Mouse (Mus musculus): ENCODE data around the gene Primpol. TPM values are rescaled to one million over a fixed set of nuclear protein-coding genes. Genes with fewer than 3 reads are reported as not detected.
"Not testable (repeated sequence)": the region's sequence is repeated elsewhere in the genome, so short reads cannot be mapped to it uniquely, and the experiment has no call there.

Primpol gene
- polyA plus RNA-seq, 1 experiment: 1.5 TPM

- Histone ChIP-seq H3K27ac (ENCODE audit: control insufficient read depth, insufficient read depth, low read depth, low read length) (no peak overlapping the region), H3K4me3 (ENCODE audit: control insufficient read depth, low read depth, low read length) (no peak overlapping the region)
These were observed 21.4 kb downstream of the Primpol start for GRCm38 (mm10) chr8:46595593-46595992.

GRCm38 (mm10) chr8:46593772-46594171 lies 23.2 kb downstream of the Primpol start:
- no peaks in the 10 kb centered on the region for H3K4me1 ChIP-seq (ENCODE audit: control insufficient read depth, insufficient read depth, low read length)
- no peak overlapping the region for H3K27ac ChIP-seq (ENCODE audit: control insufficient read depth, insufficient read depth, low read depth, low read length)
- no peak overlapping the region for H3K4me3 ChIP-seq (ENCODE audit: control insufficient read depth, low read depth, low read length)
- H3K27me3 ChIP-seq (ENCODE audit: control insufficient read depth, insufficient read depth, low read length): no peaks in the 10 kb centered on the region
- H3K36me3 ChIP-seq (ENCODE audit: control insufficient read depth, insufficient read depth, low read length): no peaks in the 10 kb centered on the region
- TF ChIP-seq CTCF (IDR thresholded peaks at IDR 0.05; ENCODE audit: control insufficient read depth, insufficient read depth, insufficient replicate concordance, low read depth, low read length) (no peak), POLR2A (IDR thresholded peaks at IDR 0.05; ENCODE audit: control insufficient read depth, low read depth, low read length) (no peak)

More at GRCm38 (mm10) chr8:46595593-46595992, 21.4 kb downstream of the Primpol start:
- H3K27me3 ChIP-seq (ENCODE audit: control insufficient read depth, insufficient read depth, low read length): no peaks in the 10 kb centered on the region
- no peaks in the 10 kb centered on the region for H3K4me1 ChIP-seq (ENCODE audit: control insufficient read depth, insufficient read depth, low read length)
- H3K36me3 ChIP-seq (ENCODE audit: control insufficient read depth, insufficient read depth, low read length): no peaks in the 10 kb centered on the region
- TF ChIP-seq POLR2A (IDR thresholded peaks at IDR 0.05; ENCODE audit: control insufficient read depth, low read depth, low read length) (no peak), CTCF (IDR thresholded peaks at IDR 0.05; ENCODE audit: control insufficient read depth, insufficient read depth, insufficient replicate concordance, low read depth, low read length) (no peak)

GRCm38 (mm10) chr8:46593067-46593466 lies 23.9 kb downstream of the Primpol start:
- H3K4me3 ChIP-seq (ENCODE audit: control insufficient read depth, low read depth, low read length): no peak overlapping the region
- TF ChIP-seq POLR2A (IDR thresholded peaks at IDR 0.05; ENCODE audit: control insufficient read depth, low read depth, low read length) (no peak), CTCF (IDR thresholded peaks at IDR 0.05; ENCODE audit: control insufficient read depth, insufficient read depth, insufficient replicate concordance, low read depth, low read length) (no peak)
- no peaks in the 10 kb centered on the region for H3K27me3 ChIP-seq (ENCODE audit: control insufficient read depth, insufficient read depth, low read length)
- H3K4me1 ChIP-seq (ENCODE audit: control insufficient read depth, insufficient read depth, low read length): no peaks in the 10 kb centered on the region
- H3K27ac ChIP-seq (ENCODE audit: control insufficient read depth, insufficient read depth, low read depth, low read length): no peak overlapping the region
- H3K36me3 ChIP-seq (ENCODE audit: control insufficient read depth, insufficient read depth, low read length): no peaks in the 10 kb centered on the region

GRCm38 (mm10) chr8:46588663-46589062 lies 28.3 kb downstream of the Primpol start:
- TF ChIP-seq POLR2A (IDR thresholded peaks at IDR 0.05; ENCODE audit: control insufficient read depth, low read depth, low read length) (no peak), CTCF (IDR thresholded peaks at IDR 0.05; ENCODE audit: control insufficient read depth, insufficient read depth, insufficient replicate concordance, low read depth, low read length) (no peak)
- no peaks in the 10 kb centered on the region for H3K4me1 ChIP-seq (ENCODE audit: control insufficient read depth, insufficient read depth, low read length)
- H3K27ac ChIP-seq (ENCODE audit: control insufficient read depth, insufficient read depth, low read depth, low read length): no peak overlapping the region
- no peaks in the 10 kb centered on the region for H3K27me3 ChIP-seq (ENCODE audit: control insufficient read depth, insufficient read depth, low read length)
- H3K36me3 ChIP-seq (ENCODE audit: control insufficient read depth, insufficient read depth, low read length): no peaks in the 10 kb centered on the region
- no peak overlapping the region for H3K4me3 ChIP-seq (ENCODE audit: control insufficient read depth, low read depth, low read length)

- no peaks in the 10 kb centered on the region for H3K4me1 ChIP-seq (ENCODE audit: control insufficient read depth, insufficient read depth, low read length)
- H3K27ac ChIP-seq (ENCODE audit: control insufficient read depth, insufficient read depth, low read depth, low read length): no peak overlapping the region
- H3K4me3 ChIP-seq (ENCODE audit: control insufficient read depth, low read depth, low read length): no peak overlapping the region
- no peaks in the 10 kb centered on the region for H3K27me3 ChIP-seq (ENCODE audit: control insufficient read depth, insufficient read depth, low read length)
- TF ChIP-seq POLR2A (IDR thresholded peaks at IDR 0.05; ENCODE audit: control insufficient read depth, low read depth, low read length) (no peak), CTCF (IDR thresholded peaks at IDR 0.05; ENCODE audit: control insufficient read depth, insufficient read depth, insufficient replicate concordance, low read depth, low read length) (no peak)
- no peaks in the 10 kb centered on the region for H3K36me3 ChIP-seq (ENCODE audit: control insufficient read depth, insufficient read depth, low read length)
These were observed 29.1 kb downstream of the Primpol start for GRCm38 (mm10) chr8:46587911-46588310.

GRCm38 (mm10) chr8:46585576-46585975 lies 31.4 kb downstream of the Primpol start:
- H3K27me3 ChIP-seq (ENCODE audit: control insufficient read depth, insufficient read depth, low read length): no peaks in the 10 kb centered on the region
- TF ChIP-seq CTCF (IDR thresholded peaks at IDR 0.05; ENCODE audit: control insufficient read depth, insufficient read depth, insufficient replicate concordance, low read depth, low read length) (no peak), POLR2A (IDR thresholded peaks at IDR 0.05; ENCODE audit: control insufficient read depth, low read depth, low read length) (no peak)
- no peak overlapping the region for H3K27ac ChIP-seq (ENCODE audit: control insufficient read depth, insufficient read depth, low read depth, low read length)
- H3K36me3 ChIP-seq (ENCODE audit: control insufficient read depth, insufficient read depth, low read length): no peaks in the 10 kb centered on the region
- no peaks in the 10 kb centered on the region for H3K4me1 ChIP-seq (ENCODE audit: control insufficient read depth, insufficient read depth, low read length)
- no peak overlapping the region for H3K4me3 ChIP-seq (ENCODE audit: control insufficient read depth, low read depth, low read length)

GRCm38 (mm10) chr8:46584328-46584727 lies 32.7 kb downstream of the Primpol start:
- not testable (repeated sequence) for H3K4me3 ChIP-seq (ENCODE audit: control insufficient read depth, low read depth, low read length); H3K27ac ChIP-seq (ENCODE audit: control insufficient read depth, insufficient read depth, low read depth, low read length); H3K36me3 ChIP-seq (ENCODE audit: control insufficient read depth, insufficient read depth, low read length); H3K27me3 ChIP-seq (ENCODE audit: control insufficient read depth, insufficient read depth, low read length); H3K4me1 ChIP-seq (ENCODE audit: control insufficient read depth, insufficient read depth, low read length)

- TF ChIP-seq CTCF (IDR thresholded peaks at IDR 0.05; ENCODE audit: control insufficient read depth, insufficient read depth, insufficient replicate concordance, low read depth, low read length) (no peak), POLR2A (IDR thresholded peaks at IDR 0.05; ENCODE audit: control insufficient read depth, low read depth, low read length) (no peak)
- Histone ChIP-seq H3K27ac (ENCODE audit: control insufficient read depth, insufficient read depth, low read depth, low read length) (no peak overlapping the region), H3K4me1 (ENCODE audit: control insufficient read depth, insufficient read depth, low read length) (no peaks in the 10 kb centered on the region), H3K4me3 (ENCODE audit: control insufficient read depth, low read depth, low read length) (no peak overlapping the region), H3K27me3 (ENCODE audit: control insufficient read depth, insufficient read depth, low read length) (no peaks in the 10 kb centered on the region), H3K36me3 (ENCODE audit: control insufficient read depth, insufficient read depth, low read length) (peaks cover 8% of the 10 kb centered on the region)
These were observed 38.2 kb downstream of the Primpol start for GRCm38 (mm10) chr8:46578794-46579193.

Measured in testis, adult 2 months (tissue).